Mouse (Mus musculus): Measurements from ENCODE around the gene Hdac9.

Hdac9 gene

GRCm38 (mm10) chr12:34806528-34806927, 110.4 kb downstream of the Hdac9 start:
- DNase-seq (ENCODE audit: low spot score in 2 of 2), result no peak

DNA sequence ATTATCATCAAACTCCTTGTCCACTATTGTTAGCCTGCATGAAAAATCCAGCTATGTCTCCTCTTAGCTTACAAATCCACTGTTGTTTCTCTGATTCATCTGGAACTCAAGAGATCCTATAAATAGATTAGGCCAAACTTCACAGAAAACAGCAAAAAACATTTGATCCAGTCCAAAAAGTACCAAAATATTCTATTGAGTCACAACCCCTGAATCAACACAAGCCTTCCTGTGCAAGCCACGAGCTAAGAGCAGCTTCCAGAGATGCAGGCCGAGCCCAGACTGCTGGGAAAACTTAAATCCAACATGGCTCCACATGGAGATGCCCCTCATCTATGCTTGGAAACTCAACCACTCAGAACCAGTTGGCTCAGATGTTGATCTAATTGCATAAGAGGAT, 113.2 kb downstream of the Hdac9 start:
- DNase-seq (ENCODE audit: low spot score in 2 of 2), result no peak

- DNase-seq (ENCODE audit: low spot score in 2 of 2), result no peak
These were observed 114.6 kb downstream of the Hdac9 start for GRCm38 (mm10) chr12:34802308-34802707.

- DNase-seq (ENCODE audit: low spot score in 2 of 2), result no peak
These were observed 115.1 kb downstream of the Hdac9 start for GRCm38 (mm10) chr12:34801752-34802151.

DNA sequence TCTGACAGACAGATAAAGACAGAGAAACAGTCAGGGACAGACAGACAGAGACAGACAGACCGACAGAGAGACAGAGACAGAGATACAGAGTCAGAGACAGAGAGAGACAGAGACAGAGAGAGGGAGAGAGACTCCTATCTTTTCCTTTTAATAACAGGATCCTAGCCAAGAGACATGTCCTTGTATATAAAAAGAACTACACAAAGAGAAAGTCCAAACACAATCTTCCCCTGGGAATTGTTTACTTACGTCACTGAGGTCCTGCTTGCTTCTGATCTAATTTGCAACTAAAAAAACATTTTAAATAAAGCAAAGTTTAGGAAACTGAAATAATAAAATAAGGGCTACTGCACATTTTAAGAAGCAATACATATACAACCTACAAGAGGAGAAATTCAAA, 119.5 kb downstream of the Hdac9 start:
- DNase-seq (ENCODE audit: low spot score in 2 of 2), result no peak

DNA sequence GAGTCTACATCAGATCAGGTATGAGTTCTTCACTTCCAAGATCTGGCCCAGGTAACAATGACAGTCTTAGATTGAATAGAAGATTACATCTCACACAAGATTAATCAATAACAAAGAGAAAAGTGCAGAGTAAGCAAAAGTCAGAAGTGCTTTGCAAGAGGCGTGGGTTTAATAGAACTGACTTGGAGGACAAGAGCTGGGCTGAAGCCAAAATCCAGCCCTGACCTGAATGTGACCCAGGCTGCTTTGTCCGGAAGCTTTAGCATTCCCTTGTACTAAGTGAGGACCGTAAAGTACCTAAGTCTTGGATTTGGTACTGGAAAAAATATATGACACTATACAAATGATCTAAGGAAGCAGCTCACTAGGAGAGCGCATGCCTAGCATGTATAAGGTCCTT, 121.4 kb downstream of the Hdac9 start:
- DNase-seq (ENCODE audit: low spot score in 2 of 2), result no peak

DNA sequence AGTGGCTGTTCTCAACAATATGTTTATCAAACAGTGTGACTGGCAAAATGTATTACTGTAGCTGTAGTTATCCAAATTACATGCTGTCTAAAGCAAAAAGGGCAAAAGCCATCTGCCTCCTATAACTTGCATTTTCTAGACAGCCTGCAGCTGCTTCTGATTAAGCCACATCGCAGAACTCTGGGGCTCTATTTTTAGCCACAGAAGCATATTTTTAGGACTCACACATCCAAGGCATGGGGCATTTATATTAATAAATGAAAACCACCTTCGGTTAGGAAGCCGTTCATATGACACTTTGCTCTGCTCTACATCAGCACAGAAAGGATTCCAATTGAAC, 124.8 kb downstream of the Hdac9 start:
- no peak for DNase-seq (ENCODE audit: low spot score in 2 of 2)

DNA sequence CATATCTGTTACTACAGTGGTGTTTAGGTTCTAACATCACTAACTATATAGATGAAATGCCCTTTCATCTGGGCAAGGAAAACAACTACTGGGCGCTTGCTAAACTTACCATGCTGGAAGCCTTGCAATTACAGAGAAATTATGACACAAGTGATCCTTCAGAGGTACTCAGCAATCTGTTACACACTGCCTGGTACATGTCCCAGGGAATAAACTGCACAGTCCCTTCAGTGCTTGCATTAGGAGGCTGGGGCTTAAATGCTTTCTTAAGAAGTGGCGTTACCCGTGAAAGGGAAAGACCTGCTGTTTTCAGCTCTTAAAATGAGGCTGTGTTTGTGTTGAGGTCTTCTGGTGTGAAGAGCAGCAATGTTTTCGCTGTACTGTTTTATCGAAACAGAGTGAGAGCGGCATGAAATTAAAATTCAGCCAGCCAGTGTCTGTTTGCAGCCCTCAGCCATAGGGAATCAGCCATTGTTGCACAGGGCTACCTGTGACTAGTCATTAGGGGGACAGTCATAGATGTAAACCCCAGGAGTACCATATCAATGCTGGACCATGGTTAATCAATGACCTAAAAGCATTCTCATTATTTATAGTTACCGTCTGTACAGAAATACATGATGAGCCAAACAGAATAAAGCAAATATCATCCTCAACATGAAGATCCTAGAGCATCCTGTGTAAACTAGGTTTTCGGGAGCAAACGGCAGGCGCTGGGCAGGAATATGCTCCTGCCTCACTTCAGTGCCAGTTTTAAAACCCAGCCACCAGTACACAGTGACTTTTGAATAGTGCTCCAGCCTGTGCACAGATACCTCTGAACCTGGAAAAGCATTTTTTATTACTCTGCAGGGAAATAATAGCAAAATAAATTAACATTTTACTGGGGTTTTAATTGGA, 125.4 kb downstream of the Hdac9 start:
- no peak for DNase-seq (ENCODE audit: low spot score in 2 of 2)

GRCm38 (mm10) chr12:34789031-34789982, 127.6 kb downstream of the Hdac9 start:
- no peak for DNase-seq (ENCODE audit: low spot score in 2 of 2)

GRCm38 (mm10) chr12:34787380-34787779, 129.5 kb downstream of the Hdac9 start:
- DNase-seq (ENCODE audit: low spot score in 2 of 2), result no peak

DNA sequence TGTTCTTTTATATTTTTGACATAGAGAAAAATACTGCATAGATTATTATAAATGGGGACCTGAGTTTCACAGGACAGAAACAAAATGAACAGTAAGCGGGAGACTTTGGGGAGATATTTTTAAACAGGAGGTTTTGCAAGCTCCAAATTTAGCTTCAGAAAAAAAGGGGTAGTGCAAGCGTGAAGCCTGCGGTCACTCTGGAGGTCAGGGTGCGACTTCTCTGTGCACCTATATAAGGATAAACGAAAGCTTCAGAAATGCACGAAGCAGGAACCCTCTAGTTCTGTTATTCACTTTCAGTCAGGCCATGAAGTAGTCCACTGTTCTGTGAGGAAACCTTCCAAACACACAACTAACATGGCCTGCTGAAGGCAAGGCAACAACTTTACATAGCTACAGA, 133.3 kb downstream of the Hdac9 start:
- no peak for DNase-seq (ENCODE audit: low spot score in 2 of 2)

- no peak for DNase-seq (ENCODE audit: low spot score in 2 of 2)
These were observed 137.4 kb downstream of the Hdac9 start for GRCm38 (mm10) chr12:34779368-34779957.

DNA sequence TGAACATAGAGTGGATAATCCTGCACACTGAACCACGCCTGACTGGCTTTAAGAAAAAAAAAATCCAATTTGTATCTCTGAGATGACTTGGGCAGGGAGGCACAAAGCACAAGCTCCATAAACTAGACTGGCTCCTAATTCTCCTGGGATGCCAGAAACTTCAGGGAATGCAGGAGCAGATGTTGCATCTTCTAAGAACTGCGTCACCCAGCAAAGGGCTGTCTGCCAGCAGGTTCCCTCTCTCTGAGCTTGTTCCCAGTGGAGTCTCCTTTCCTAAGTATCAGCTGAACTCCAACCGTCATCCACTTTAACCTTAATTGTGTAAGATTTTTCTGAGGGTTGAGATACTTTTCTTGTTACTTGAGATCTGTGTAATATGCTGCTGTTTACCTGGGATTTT, 140.7 kb downstream of the Hdac9 start:
- no peak for DNase-seq (ENCODE audit: low spot score in 2 of 2)

DNA sequence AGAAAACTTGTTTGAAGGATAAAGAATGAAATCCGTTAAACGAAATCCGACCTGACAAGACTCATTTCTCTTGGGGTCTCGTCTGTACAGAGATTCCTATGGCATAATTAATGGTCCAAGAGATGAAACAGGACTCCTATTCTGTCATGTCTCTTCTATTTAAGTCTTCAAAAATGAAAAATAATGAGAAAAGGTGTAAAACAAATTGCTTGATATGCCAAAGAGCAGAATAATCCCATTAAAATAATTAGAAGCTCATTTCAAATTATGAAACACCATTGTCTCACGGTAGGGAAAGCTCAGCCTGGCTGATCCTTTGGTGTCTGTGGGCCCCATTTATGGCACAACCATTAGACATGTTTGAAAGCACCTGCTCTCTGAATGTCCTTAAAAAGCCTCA, 142.8 kb downstream of the Hdac9 start:
- DNase-seq (ENCODE audit: low spot score in 2 of 2), result no peak

GRCm38 (mm10) chr12:34767226-34767775, 149.6 kb downstream of the Hdac9 start:
- DNase-seq (ENCODE audit: low spot score in 2 of 2), result no peak

- no peak for DNase-seq (ENCODE audit: low spot score in 2 of 2)
These were observed 169.6 kb downstream of the Hdac9 start for GRCm38 (mm10) chr12:34747266-34747665.

DNA sequence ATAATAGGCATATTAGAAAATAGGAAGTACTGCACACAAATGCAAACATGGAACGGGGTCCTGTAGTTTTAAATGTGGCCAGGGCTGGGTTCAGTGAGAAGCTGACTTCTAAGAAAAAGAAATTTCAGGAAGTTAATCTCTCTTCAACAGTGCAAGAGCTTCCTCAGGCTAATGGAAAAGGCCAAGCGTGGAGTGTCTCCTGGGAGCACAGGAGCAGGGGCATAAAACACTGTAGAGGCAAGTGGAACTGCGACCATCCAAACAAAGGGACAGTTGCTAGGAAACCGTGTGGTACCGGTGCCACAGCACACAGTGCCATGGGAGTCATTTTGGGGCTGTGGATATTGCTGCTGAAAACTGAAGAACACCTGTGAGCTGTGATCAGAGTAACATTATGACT, 191.7 kb downstream of the Hdac9 start:
- no peak for DNase-seq (ENCODE audit: low spot score in 2 of 2)

GRCm38 (mm10) chr12:34724274-34724673, 192.6 kb downstream of the Hdac9 start:
- no peak for DNase-seq (ENCODE audit: low spot score in 2 of 2)

- no peak for DNase-seq (ENCODE audit: low spot score in 2 of 2)
These were observed 193.9 kb downstream of the Hdac9 start for GRCm38 (mm10) chr12:34722831-34723490.

DNA sequence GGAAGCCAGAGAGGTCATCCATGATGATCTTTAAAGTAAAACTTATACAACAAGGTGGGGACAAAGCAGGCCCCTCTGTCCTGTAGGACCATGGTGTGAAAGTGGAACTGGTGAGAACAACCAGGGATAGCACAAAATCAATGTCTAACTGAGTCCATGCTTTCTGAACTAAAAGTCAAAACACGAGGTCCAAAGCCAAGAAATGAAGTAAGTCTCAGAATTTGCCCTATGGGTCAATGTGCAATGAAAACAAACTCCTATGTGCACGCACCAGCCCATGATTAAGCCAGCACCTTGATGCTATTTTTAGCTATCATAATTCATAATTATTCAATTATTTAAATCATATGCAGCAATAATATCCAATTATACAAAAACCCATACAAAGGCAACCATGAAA, 196.0 kb downstream of the Hdac9 start:
- DNase-seq (ENCODE audit: low spot score in 2 of 2), result no peak

- DNase-seq (ENCODE audit: low spot score in 2 of 2), result no peak
These were observed 202.5 kb downstream of the Hdac9 start for GRCm38 (mm10) chr12:34714266-34714939.
